Mouse (Mus musculus): Measurements from ENCODE around the gene Jmjd6. TPM values are rescaled to one million over a fixed set of nuclear protein-coding genes. Genes with fewer than 3 reads are reported as not detected.

Jmjd6 gene
- polyA plus RNA-seq, 1 experiment from 2014 or later = 73.4 TPM

- 77% methylated on average over 8 of the region's 8 CpGs for WGBS
- Histone ChIP-seq H3K27ac (0 out of 2 replicates have a peak overlapping the region, but pooled peaks have one; percentile 28), H3K27me3 (no peaks in the 10 kb centered on the region), H3K9me3 (no peaks in the 10 kb centered on the region), H3K9ac (no peak overlapping the region), H3K36me3 (peaks cover 73% of the 10 kb centered on the region), H3K4me3 (no peak overlapping the region), H3K4me2 (no peak overlapping the region), H3K4me1 (peaks cover 9% of the 10 kb centered on the region; the same call in 1 of the 2 replicates)
- 0 out of 2 replicates have a peak, but pooled peaks have one; percentile 43 for ATAC-seq (ENCODE audit: insufficient number of reproducible peaks, insufficient read depth, low FRiP score, low TSS enrichment, low read depth)
These were observed 26.0 kb upstream of the Jmjd6 start for GRCm38 (mm10) chr11:116869223-116869622.

GRCm38 (mm10) chr11:116868129-116868528, 24.9 kb upstream of the Jmjd6 start:
- ATAC-seq (ENCODE audit: insufficient number of reproducible peaks, insufficient read depth, low FRiP score, low TSS enrichment, low read depth) = no peak
- no peaks in the 10 kb centered on the region for H3K27me3 ChIP-seq
- H3K4me2 ChIP-seq = no peak overlapping the region
- H3K9me3 ChIP-seq = no peaks in the 10 kb centered on the region
- no peak overlapping the region for H3K9ac ChIP-seq
- H3K4me3 ChIP-seq = no peak overlapping the region
- 43% methylated on average over 3 of the region's 3 CpGs for WGBS
- no peak overlapping the region for H3K27ac ChIP-seq
- H3K4me1 ChIP-seq = peaks cover 1% of the 10 kb centered on the region; the same call in 1 of the 2 replicates
- H3K36me3 ChIP-seq = peaks cover 73% of the 10 kb centered on the region

- 82% methylated on average over 12 of the region's 12 CpGs for WGBS
- Histone ChIP-seq H3K36me3 (peaks cover 80% of the 10 kb centered on the region), H3K4me2 (no peak overlapping the region), H3K27ac (no peak overlapping the region), H3K4me3 (no peak overlapping the region), H3K9me3 (no peaks in the 10 kb centered on the region), H3K4me1 (no peaks in the 10 kb centered on the region), H3K27me3 (no peaks in the 10 kb centered on the region), H3K9ac (no peak overlapping the region)
- ATAC-seq (ENCODE audit: insufficient number of reproducible peaks, insufficient read depth, low FRiP score, low TSS enrichment, low read depth) = no peak
These were observed 22.8 kb upstream of the Jmjd6 start for GRCm38 (mm10) chr11:116865945-116866585.

GRCm38 (mm10) chr11:116864444-116864843, 21.2 kb upstream of the Jmjd6 start:
- H3K9ac ChIP-seq = 0 out of 2 replicates have a peak overlapping the region, but pooled peaks have one; percentile 8
- H3K4me3 ChIP-seq = no peak overlapping the region
- no peak for ATAC-seq (ENCODE audit: insufficient number of reproducible peaks, insufficient read depth, low FRiP score, low TSS enrichment, low read depth)
- H3K4me2 ChIP-seq = no peak overlapping the region
- H3K36me3 ChIP-seq = peaks cover 89% of the 10 kb centered on the region
- H3K27ac ChIP-seq = no peak overlapping the region
- no peaks in the 10 kb centered on the region for H3K27me3 ChIP-seq
- 81% methylated on average over 10 of the region's 10 CpGs for WGBS
- H3K4me1 ChIP-seq = no peaks in the 10 kb centered on the region
- no peaks in the 10 kb centered on the region for H3K9me3 ChIP-seq

- Histone ChIP-seq H3K4me1 (peaks cover 16% of the 10 kb centered on the region), H3K4me3 (no peak overlapping the region), H3K9me3 (no peaks in the 10 kb centered on the region), H3K4me2 (no peak overlapping the region), H3K9ac (0 out of 2 replicates have a peak overlapping the region, but pooled peaks have one; percentile 38), H3K27ac (peak overlapping the region; percentile 17; the same call in 1 of the 2 replicates), H3K36me3 (peaks cover 46% of the 10 kb centered on the region), H3K27me3 (no peaks in the 10 kb centered on the region)
- WGBS = 44% methylated on average over 12 of the region's 12 CpGs
- no peak for ATAC-seq (ENCODE audit: insufficient number of reproducible peaks, insufficient read depth, low FRiP score, low TSS enrichment, low read depth)
These were observed 14.1 kb upstream of the Jmjd6 start for GRCm38 (mm10) chr11:116857183-116857850.

- H3K27ac ChIP-seq = peak overlapping the region; percentile 99
- H3K9me3 ChIP-seq = no peaks in the 10 kb centered on the region
- no peak for ATAC-seq (ENCODE audit: insufficient number of reproducible peaks, insufficient read depth, low FRiP score, low TSS enrichment, low read depth)
- WGBS = 26% methylated on average over 10 of the region's 10 CpGs
- H3K4me3 ChIP-seq = peak overlapping the region; percentile 96
- peaks cover 35% of the 10 kb centered on the region for H3K36me3 ChIP-seq
- H3K27me3 ChIP-seq = no peaks in the 10 kb centered on the region
- H3K9ac ChIP-seq = peak overlapping the region; percentile 99
- H3K4me1 ChIP-seq = peaks cover 27% of the 10 kb centered on the region
- peak overlapping the region; percentile 66 for H3K4me2 ChIP-seq
These were observed 11.0 kb upstream of the Jmjd6 start for GRCm38 (mm10) chr11:116854279-116854678.

- peak; percentile 82 for ATAC-seq (ENCODE audit: insufficient number of reproducible peaks, insufficient read depth, low FRiP score, low TSS enrichment, low read depth)
- Histone ChIP-seq H3K27ac (peak overlapping the region; percentile 99), H3K36me3 (peaks cover 34% of the 10 kb centered on the region)
These were observed 10.3 kb upstream of the Jmjd6 start for GRCm38 (mm10) chr11:116853512-116853928.

GRCm38 (mm10) chr11:116852891-116853511, 9.8 kb upstream of the Jmjd6 start, which contains the start of gene Srsf2:
TSS of gene Srsf2 (minus strand) at chr11:116853094.
- Histone ChIP-seq H3K27me3 (no peaks in the 10 kb centered on the region), H3K36me3 (peaks cover 38% of the 10 kb centered on the region), H3K4me3 (peak within 1 kb of the TSS; percentile 96), H3K9me3 (no peaks in the 10 kb centered on the region), H3K9ac (peak within 1 kb of the TSS; percentile 99), H3K27ac (peak within 1 kb of the TSS; percentile 99), H3K4me1 (peaks cover 29% of the 10 kb centered on the region), H3K4me2 (peak within 1 kb of the TSS; percentile 66)
- peak; percentile 87 for ATAC-seq (ENCODE audit: insufficient number of reproducible peaks, insufficient read depth, low FRiP score, low TSS enrichment, low read depth)
- under 1% methylated on average over 74 of the region's 74 CpGs for WGBS

More at GRCm38 (mm10) chr11:116853512-116853928, 10.3 kb upstream of the Jmjd6 start:
- under 1% methylated on average over 36 of the region's 36 CpGs for WGBS
- Histone ChIP-seq H3K4me3 (peak overlapping the region; percentile 96), H3K4me1 (peaks cover 27% of the 10 kb centered on the region), H3K27me3 (no peaks in the 10 kb centered on the region), H3K9me3 (no peaks in the 10 kb centered on the region), H3K9ac (peak overlapping the region; percentile 99), H3K4me2 (peak overlapping the region; percentile 66)

GRCm38 (mm10) chr11:116852291-116852890, 9.1 kb upstream of the Jmjd6 start, which contains the start of gene Mfsd11:
TSS of gene Mfsd11 (plus strand) at chr11:116852440.
- Histone ChIP-seq H3K36me3 (peaks cover 43% of the 10 kb centered on the region), H3K27ac (peak within 1 kb of the TSS; percentile 99), H3K9ac (peak within 1 kb of the TSS; percentile 99), H3K4me1 (peaks cover 34% of the 10 kb centered on the region), H3K4me2 (peak within 1 kb of the TSS; percentile 66), H3K9me3 (no peaks in the 10 kb centered on the region), H3K4me3 (peak within 1 kb of the TSS; percentile 96), H3K27me3 (no peaks in the 10 kb centered on the region)
- ATAC-seq (ENCODE audit: insufficient number of reproducible peaks, insufficient read depth, low FRiP score, low TSS enrichment, low read depth) = peak; percentile 65
- under 1% methylated on average over 79 of the region's 91 CpGs for WGBS

GRCm38 (mm10) chr11:116851576-116852290, 8.5 kb upstream of the Jmjd6 start:
- WGBS = under 1% methylated on average over 29 of the region's 29 CpGs
- H3K27me3 ChIP-seq = no peaks in the 10 kb centered on the region

More at GRCm38 (mm10) chr11:116851576-116852290, 8.5 kb upstream of the Jmjd6 start:
- Histone ChIP-seq H3K27ac (peak overlapping the region; percentile 99), H3K9me3 (no peaks in the 10 kb centered on the region), H3K9ac (peak overlapping the region; percentile 99), H3K36me3 (peaks cover 43% of the 10 kb centered on the region), H3K4me1 (peaks cover 33% of the 10 kb centered on the region), H3K4me3 (peak overlapping the region; percentile 96), H3K4me2 (peak overlapping the region; percentile 66)
- ATAC-seq (ENCODE audit: insufficient number of reproducible peaks, insufficient read depth, low FRiP score, low TSS enrichment, low read depth) = no peak
